In the genomic region with DNA sequence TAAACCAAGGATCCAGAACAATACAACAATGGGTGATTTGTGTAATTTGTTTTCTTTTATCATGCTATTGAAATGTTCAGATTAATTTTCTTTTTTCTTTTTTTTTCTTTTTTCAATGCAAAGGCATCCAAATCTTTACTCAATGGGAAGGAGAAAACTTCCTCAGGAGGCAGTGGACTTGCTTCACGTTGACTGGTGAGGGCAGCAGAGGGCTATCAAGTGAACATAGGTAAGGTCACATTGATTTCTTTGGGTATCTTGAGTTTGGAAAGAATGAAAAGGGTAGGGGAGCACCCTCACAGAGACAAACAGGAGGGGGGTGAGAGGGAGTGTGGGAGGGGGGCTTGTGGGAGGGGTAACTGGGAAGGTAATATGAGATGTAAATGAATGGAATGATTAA, we compare ENCODE assay signal across 15 mouse cellular contexts.
DNase-seq lines count a peak whose midpoint lies in the region; ATAC-seq and TF ChIP-seq lines count a peak whose summit lies in the region.
"Had no signal": no experiment of that assay in that cellular context is flagged by ENCODE, and none has a peak within 500 bp of the region (broad histone marks: within the 10 kb centered on the region; RNA-seq: fewer than 3 reads in every experiment).

No protein-coding gene starts in this region.

- WGBS in liver, adult 2 months, result 0% methylated on average over 1 of the region's 1 CpGs
- WGBS in liver, embryonic 11.5 days, result 30% methylated on average over 1 of the region's 1 CpGs
- WGBS in forebrain, embryonic 10.5 days, result 33% methylated on average over 1 of the region's 1 CpGs

- TF ChIP-seq CTCF in liver, adult 2 months (IDR thresholded peaks at IDR 0.05; ENCODE audit: low read depth, low read length), result peak; percentile 30; the same call in 1 of the 2 replicates
- TF ChIP-seq CTCF in CH12.LX (conservative IDR thresholded peaks at IDR 0.05 in 1 of 2, IDR thresholded peaks at IDR 0.05 in 1 of 2; ENCODE audit: low read depth in 2 of 2, low read length in 2 of 2), result peak in 1 of 2 experiments; percentile 64; a peak in 2 of 4 replicates
- peak; percentile 56; the same call in 1 of the 2 replicates for TF ChIP-seq CTCF in brain, embryonic 14.5 days (IDR thresholded peaks at IDR 0.05; ENCODE audit: borderline replicate concordance, extremely low read depth, insufficient read depth, insufficient read length)

- peaks cover 7% of the 10 kb centered on the region; the same call in 1 of the 2 replicates for H3K27me3 ChIP-seq in liver, adult 2 months (ENCODE audit: control insufficient read depth, insufficient read depth, low read length)
- no peaks in the 10 kb centered on the region for H3K27me3 ChIP-seq in liver, embryonic 11.5 days (replicated peaks; ENCODE audit: control insufficient read depth, insufficient read depth, low read length)
- H3K27me3 ChIP-seq in CH12.LX (replicated peaks), result no peaks in the 10 kb centered on the region
- no peaks in the 10 kb centered on the region for H3K27me3 ChIP-seq in forebrain, embryonic 10.5 days (ENCODE audit: poor library complexity, severe bottlenecking)
- H3K27me3 ChIP-seq: embryonic facial prominence, embryonic 15.5 days; intestine, embryonic 15.5 days; limb, embryonic 12.5 days had no signal

- dilution Hi-C loops in CH12.LX (cut with MboI; ENCODE audit: extremely low pct_ligation_motif_present, extremely low pct_unique_long_range_greater_than_20kb, low sequenced_read_pairs), result no loop called here

- no peaks in the 10 kb centered on the region for H3K9me3 ChIP-seq in liver, embryonic 11.5 days (ENCODE audit: control insufficient read depth, low read length)
- no peaks in the 10 kb centered on the region for H3K9me3 ChIP-seq in CH12.LX (replicated peaks; ENCODE audit: low read length)
- no peaks in the 10 kb centered on the region for H3K9me3 ChIP-seq in forebrain, embryonic 10.5 days
- H3K9me3 ChIP-seq: embryonic facial prominence, embryonic 15.5 days; intestine, embryonic 15.5 days; limb, embryonic 12.5 days had no signal

- in situ Hi-C loops in CH12.LX (cut with MboI; ENCODE audit: low pct_ligation_motif_present, low pct_unique_long_range_greater_than_20kb, low sequenced_read_pairs), result no loop called here

- ATAC-seq in liver, embryonic 11.5 days (replicated peaks; ENCODE audit: low FRiP score), result no peak
- ATAC-seq in megakaryocyte progenitor cell, adult 5-6 weeks (replicated peaks; ENCODE audit: poor library complexity), result no peak
- ATAC-seq: intestine, embryonic 15.5 days had no signal

- H3K36me3 ChIP-seq in liver, adult 2 months (ENCODE audit: control insufficient read depth, insufficient read depth, low read length), result no peaks in the 10 kb centered on the region
- no peaks in the 10 kb centered on the region for H3K36me3 ChIP-seq in liver, embryonic 11.5 days (ENCODE audit: control insufficient read depth, insufficient read depth, low read length)
- no peaks in the 10 kb centered on the region for H3K36me3 ChIP-seq in CH12.LX (replicated peaks in 1 of 2; ENCODE audit: control insufficient read depth in 1 of 2, insufficient read depth in 1 of 2, low read length in 1 of 2)
- H3K36me3 ChIP-seq in forebrain, embryonic 10.5 days (replicated peaks), result no peaks in the 10 kb centered on the region
- H3K36me3 ChIP-seq: embryonic facial prominence, embryonic 15.5 days; intestine, embryonic 15.5 days; limb, embryonic 12.5 days had no signal

- H3K27ac ChIP-seq in liver, adult 2 months (replicated peaks; ENCODE audit: insufficient read depth, low read depth, low read length), result no peak overlapping the region
- H3K27ac ChIP-seq in liver, embryonic 11.5 days (ENCODE audit: low read depth, low read length), result no peak overlapping the region
- no peak overlapping the region for H3K27ac ChIP-seq in CH12.LX (ENCODE audit: insufficient read depth, low read depth)
- H3K27ac ChIP-seq in forebrain, embryonic 10.5 days, result no peak overlapping the region
- H3K27ac ChIP-seq: embryonic facial prominence, embryonic 15.5 days; intestine, embryonic 15.5 days; limb, embryonic 12.5 days had no signal

- no peak overlapping the region for H3K4me3 ChIP-seq in liver, adult 2 months (ENCODE audit: insufficient read depth, low read depth, low read length)
- no peak overlapping the region for H3K4me3 ChIP-seq in liver, embryonic 11.5 days (ENCODE audit: low read depth, low read length)
- H3K4me3 ChIP-seq in CH12.LX (replicated peaks in 1 of 3; ENCODE audit: low read depth in 2 of 3, low read length in 2 of 3, poor library complexity in 1 of 3), result no peak overlapping the region
- H3K4me3 ChIP-seq in forebrain, embryonic 10.5 days, result no peak overlapping the region
- H3K4me3 ChIP-seq: embryonic facial prominence, embryonic 15.5 days; intestine, embryonic 15.5 days; limb, embryonic 12.5 days had no signal

- H3K9ac ChIP-seq in liver, adult 2 months (ENCODE audit: low read depth, low read length), result no peak overlapping the region
- H3K9ac ChIP-seq in liver, embryonic 11.5 days (ENCODE audit: low read depth, low read length), result no peak overlapping the region
- no peak overlapping the region for H3K9ac ChIP-seq in CH12.LX (ENCODE audit: insufficient read depth, low read depth)
- H3K9ac ChIP-seq: embryonic facial prominence, embryonic 15.5 days; intestine, embryonic 15.5 days; limb, embryonic 12.5 days had no signal

- H3K4me2 ChIP-seq in liver, embryonic 11.5 days, result no peak overlapping the region
- no peak overlapping the region for H3K4me2 ChIP-seq in CH12.LX (ENCODE audit: insufficient read depth, low read depth, poor library complexity, severe bottlenecking)
- H3K4me2 ChIP-seq: embryonic facial prominence, embryonic 15.5 days; intestine, embryonic 15.5 days; limb, embryonic 12.5 days had no signal

- TF ChIP-seq RAD21 in CH12.LX (IDR thresholded peaks at IDR 0.05; ENCODE audit: low read depth, low read length), result peak; percentile 73

- peak; percentile 8 for DNase-seq in embryo, embryonic 10 days (ENCODE audit: low spot score)
- DNase-seq in embryo, embryonic 9.5 days (ENCODE audit: extremely low spot score), result no peak
- DNase-seq in liver, adult 2 months (ENCODE audit: extremely low read depth, low read depth, low spot score), result peak; percentile 30
- DNase-seq in liver, embryonic 11.5 days (ENCODE audit: low spot score), result no peak
- peak; percentile 29 for DNase-seq in CH12.LX (ENCODE audit: extremely low read depth)
- DNase-seq in brain, embryonic 14.5 days (ENCODE audit: low read depth), result peak; percentile 60
- DNase-seq in forebrain, embryonic 10.5 days (ENCODE audit: extremely low spot score, low spot score), result no peak
- DNase-seq: B cell, adult 2 months; cerebellum, adult 2 months; heart, postnatal 4 days; lung, postnatal 10 days had no signal

- no peaks in the 10 kb centered on the region for H3K79me2 ChIP-seq in liver, adult 2 months (ENCODE audit: control insufficient read depth, insufficient read depth, low read length)
- no peaks in the 10 kb centered on the region for H3K79me2 ChIP-seq in CH12.LX (replicated peaks; ENCODE audit: control insufficient read depth, extremely low read depth, insufficient read depth, poor library complexity, severe bottlenecking)

- H3K4me1 ChIP-seq in liver, adult 2 months (ENCODE audit: control insufficient read depth, insufficient read depth, low read length), result peaks cover 1% of the 10 kb centered on the region; the same call in 1 of the 2 replicates
- H3K4me1 ChIP-seq in liver, embryonic 11.5 days (replicated peaks; ENCODE audit: control insufficient read depth, insufficient read depth, low read length), result no peaks in the 10 kb centered on the region
- H3K4me1 ChIP-seq in CH12.LX (ENCODE audit: control insufficient read depth in 1 of 2, insufficient read depth in 2 of 2), result peaks cover 0 to 19% of the 10 kb centered on the region in 2 experiments; a peak in 2 of 4 replicates
- H3K4me1 ChIP-seq in forebrain, embryonic 10.5 days, result 0 out of 2 replicates have a peak, but pooled peaks cover 5% of the 10 kb centered on the region
- H3K4me1 ChIP-seq: embryonic facial prominence, embryonic 15.5 days; intestine, embryonic 15.5 days; limb, embryonic 12.5 days had no signal

- no peak for TF ChIP-seq POLR2A in liver, adult 2 months (IDR thresholded peaks at IDR 0.05; ENCODE audit: extremely low read depth, insufficient read depth, low read length)
- TF ChIP-seq POLR2A in CH12.LX (IDR thresholded peaks at IDR 0.05; ENCODE audit: low read depth, low read length), result no peak
- TF ChIP-seq POLR2A in brain, embryonic 14.5 days (IDR thresholded peaks at IDR 0.05; ENCODE audit: borderline replicate concordance, extremely low read depth, insufficient read depth, insufficient read length, poor library complexity, severe bottlenecking), result no peak

- TF ChIP-seq EP300 in CH12.LX (IDR thresholded peaks at IDR 0.05; ENCODE audit: low read length), result no peak

TF ChIP-seq in CH12.LX, 34 proteins besides CTCF, POLR2A, EP300 and RAD21:
- TF ChIP-seq MXI1 (IDR thresholded peaks at IDR 0.05; ENCODE audit: low read depth, low read length) (no peak), SMC3 (IDR thresholded peaks at IDR 0.05; ENCODE audit: low read depth, low read length) (peak; percentile 49), NRF1 (IDR thresholded peaks at IDR 0.05; ENCODE audit: low read depth, low read length) (no peak), NELFE (IDR thresholded peaks at IDR 0.05; ENCODE audit: low read depth, low read length) (no peak)
TF ChIP-seq in CH12.LX: peak in this region for 1.

Comparison
In these comparisons a context has a peak if more than half of its experiments do, and no peak if none do; other contexts are left out.
1. DNase-seq: peak in embryo, embryonic 10 days (single experiment), liver, adult 2 months (single experiment), CH12.LX (single experiment) and brain, embryonic 14.5 days (single experiment); none in embryo, embryonic 9.5 days (single experiment), liver, embryonic 11.5 days (single experiment) and forebrain, embryonic 10.5 days (single experiment).